Mouse (Mus musculus): ENCODE measurements at regions not wholly inside any gene's neighbourhood (a gene's known extent, or its start where the extent isn't known, plus 50 kb on each side); places are given as distances from the start of the nearest gene placed in this dataset.

GRCm38 (mm10) chr19:26492806-26493205, 112.0 kb upstream of the Smarca2 start:
- no peaks in the 10 kb centered on the region for H3K4me1 ChIP-seq (replicated peaks)
- H3K27me3 ChIP-seq = no peaks in the 10 kb centered on the region
- H3K9me3 ChIP-seq = no peaks in the 10 kb centered on the region
- H3K36me3 ChIP-seq = no peaks in the 10 kb centered on the region
- no peak for ATAC-seq (ENCODE audit: low FRiP score, low read depth)
- 73% methylated on average over 2 of the region's 2 CpGs for WGBS
- no peak overlapping the region for H3K27ac ChIP-seq (replicated peaks)
- no peak overlapping the region for H3K9ac ChIP-seq
- no peak overlapping the region for H3K4me2 ChIP-seq
- no peak overlapping the region for H3K4me3 ChIP-seq

DNA sequence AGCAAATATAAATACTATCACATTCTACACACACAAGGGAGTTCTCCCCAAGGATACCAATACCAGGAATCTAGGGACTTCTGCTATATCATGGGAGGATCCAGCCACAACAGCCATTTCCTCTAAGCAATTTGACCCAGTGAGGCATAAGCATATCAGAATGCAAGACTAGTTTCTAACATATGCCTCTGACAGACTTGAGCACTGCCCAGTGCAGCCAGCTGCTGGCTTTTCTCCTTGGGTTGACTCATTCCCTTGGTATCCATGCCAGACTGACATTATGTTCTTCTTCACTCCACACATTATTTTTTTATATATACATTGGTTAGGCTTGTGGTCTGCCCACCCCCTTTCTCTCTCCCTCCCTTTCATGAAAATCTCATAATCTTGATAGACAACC, 103.8 kb upstream of the Smarca2 start:
- no peaks in the 10 kb centered on the region for H3K27me3 ChIP-seq
- no peak overlapping the region for H3K9ac ChIP-seq
- ATAC-seq (ENCODE audit: low FRiP score, low read depth) = no peak
- no peaks in the 10 kb centered on the region for H3K9me3 ChIP-seq
- no peak overlapping the region for H3K4me2 ChIP-seq
- no peaks in the 10 kb centered on the region for H3K4me1 ChIP-seq (replicated peaks)
- no peaks in the 10 kb centered on the region for H3K36me3 ChIP-seq
- no peak overlapping the region for H3K4me3 ChIP-seq
- H3K27ac ChIP-seq (replicated peaks) = no peak overlapping the region

- no peaks in the 10 kb centered on the region for H3K9me3 ChIP-seq
- no peak overlapping the region for H3K9ac ChIP-seq
- peaks cover 11% of the 10 kb centered on the region for H3K4me1 ChIP-seq (replicated peaks)
- no peak overlapping the region for H3K27ac ChIP-seq (replicated peaks)
- H3K27me3 ChIP-seq = no peaks in the 10 kb centered on the region
- WGBS = 96% methylated on average over 2 of the region's 2 CpGs
- H3K36me3 ChIP-seq = no peaks in the 10 kb centered on the region
- no peak overlapping the region for H3K4me3 ChIP-seq
- H3K4me2 ChIP-seq = no peak overlapping the region
- no peak for ATAC-seq (ENCODE audit: low FRiP score, low read depth)
These were observed 100.8 kb upstream of the Smarca2 start for GRCm38 (mm10) chr19:26504027-26504426.

DNA sequence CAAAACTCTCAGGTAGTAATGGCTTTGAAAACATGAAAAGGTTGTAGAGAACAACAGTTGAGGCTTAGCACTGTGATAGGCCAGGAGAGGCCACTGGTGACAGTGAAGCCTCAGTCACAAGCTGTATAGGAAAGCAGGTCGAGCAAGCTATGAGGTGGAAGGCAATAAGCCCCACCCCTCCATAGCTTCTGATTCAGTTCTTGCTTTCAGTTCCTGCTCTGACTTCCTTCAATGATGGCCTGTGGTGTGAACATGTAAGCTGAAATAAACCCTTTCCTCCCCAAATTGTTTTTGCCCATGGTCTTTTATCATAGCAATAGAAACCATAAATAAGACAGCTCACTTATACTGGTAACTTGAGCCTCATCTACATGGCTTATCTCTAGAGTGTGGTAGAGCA, 98.0 kb upstream of the Smarca2 start:
- 73% methylated on average over 1 of the region's 1 CpGs for WGBS
- H3K9me3 ChIP-seq = no peaks in the 10 kb centered on the region
- no peak overlapping the region for H3K27ac ChIP-seq (replicated peaks)
- H3K4me1 ChIP-seq (replicated peaks) = peaks cover 16% of the 10 kb centered on the region
- no peaks in the 10 kb centered on the region for H3K36me3 ChIP-seq
- no peaks in the 10 kb centered on the region for H3K27me3 ChIP-seq
- ATAC-seq (ENCODE audit: low FRiP score, low read depth) = no peak
- H3K4me2 ChIP-seq = no peak overlapping the region
- no peak overlapping the region for H3K4me3 ChIP-seq
- no peak overlapping the region for H3K9ac ChIP-seq

GRCm38 (mm10) chr19:26507986-26508385, 96.9 kb upstream of the Smarca2 start:
- Histone ChIP-seq H3K36me3 (no peaks in the 10 kb centered on the region), H3K9ac (no peak overlapping the region), H3K9me3 (no peaks in the 10 kb centered on the region), H3K4me1 (replicated peaks) (peaks cover 16% of the 10 kb centered on the region), H3K27me3 (no peaks in the 10 kb centered on the region), H3K27ac (replicated peaks) (peak overlapping the region; percentile 61; the same call in 1 of the 2 replicates), H3K4me3 (no peak overlapping the region), H3K4me2 (peak overlapping the region; percentile 49)
- ATAC-seq (ENCODE audit: low FRiP score, low read depth) = no peak
- 65% methylated on average over 11 of the region's 11 CpGs for WGBS

- no peaks in the 10 kb centered on the region for H3K9me3 ChIP-seq
- ATAC-seq (ENCODE audit: low FRiP score, low read depth) = peak; percentile 60
- no peaks in the 10 kb centered on the region for H3K36me3 ChIP-seq
- H3K4me3 ChIP-seq = peak overlapping the region; percentile 7; the same call in 1 of the 2 replicates
- H3K4me1 ChIP-seq (replicated peaks) = peaks cover 16% of the 10 kb centered on the region
- peak overlapping the region; percentile 49 for H3K4me2 ChIP-seq
- H3K27me3 ChIP-seq = no peaks in the 10 kb centered on the region
- H3K9ac ChIP-seq = 0 out of 2 replicates have a peak overlapping the region, but pooled peaks have one; percentile 16
- H3K27ac ChIP-seq (replicated peaks) = peak overlapping the region; percentile 61
- 25% methylated on average over 7 of the region's 7 CpGs for WGBS
These were observed 96.2 kb upstream of the Smarca2 start for GRCm38 (mm10) chr19:26508616-26509015.

DNA sequence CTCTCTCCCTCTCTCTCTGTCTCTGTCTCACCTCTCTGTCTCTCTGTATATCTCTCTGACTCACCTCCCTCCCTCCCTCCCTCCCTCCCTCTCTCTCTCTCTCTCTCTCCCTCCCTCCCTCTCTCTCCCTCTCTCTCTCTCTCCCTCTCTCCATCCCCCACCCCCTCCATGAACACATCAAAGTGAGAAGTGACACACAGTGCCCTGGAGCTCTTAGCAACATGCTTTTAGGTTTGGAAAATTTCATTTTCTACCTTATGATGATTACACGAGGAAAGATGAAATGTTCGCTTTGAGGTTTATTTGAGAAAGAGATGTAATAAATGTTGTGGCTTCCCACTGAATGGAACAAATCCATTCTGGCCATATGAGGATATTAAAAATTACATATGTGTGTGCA, 95.6 kb upstream of the Smarca2 start:
- ATAC-seq (ENCODE audit: low FRiP score, low read depth) = no peak
- no peak overlapping the region for H3K9ac ChIP-seq
- 58% methylated on average over 2 of the region's 2 CpGs for WGBS
- H3K4me2 ChIP-seq = 0 out of 2 replicates have a peak overlapping the region, but pooled peaks have one; percentile 2
- H3K27me3 ChIP-seq = no peaks in the 10 kb centered on the region
- H3K36me3 ChIP-seq = no peaks in the 10 kb centered on the region
- H3K4me1 ChIP-seq (replicated peaks) = peaks cover 16% of the 10 kb centered on the region
- no peaks in the 10 kb centered on the region for H3K9me3 ChIP-seq
- no peak overlapping the region for H3K4me3 ChIP-seq
- H3K27ac ChIP-seq (replicated peaks) = peak overlapping the region; percentile 50

- Histone ChIP-seq H3K9ac (peak overlapping the region; percentile 13; the same call in 1 of the 2 replicates), H3K4me3 (no peak overlapping the region), H3K4me2 (no peak overlapping the region), H3K27me3 (no peaks in the 10 kb centered on the region), H3K4me1 (replicated peaks) (peaks cover 16% of the 10 kb centered on the region), H3K9me3 (no peaks in the 10 kb centered on the region), H3K27ac (replicated peaks) (peak overlapping the region; percentile 50), H3K36me3 (no peaks in the 10 kb centered on the region)
- 64% methylated on average over 12 of the region's 12 CpGs for WGBS
- no peak for ATAC-seq (ENCODE audit: low FRiP score, low read depth)
These were observed 94.7 kb upstream of the Smarca2 start for GRCm38 (mm10) chr19:26510185-26510584.

DNA sequence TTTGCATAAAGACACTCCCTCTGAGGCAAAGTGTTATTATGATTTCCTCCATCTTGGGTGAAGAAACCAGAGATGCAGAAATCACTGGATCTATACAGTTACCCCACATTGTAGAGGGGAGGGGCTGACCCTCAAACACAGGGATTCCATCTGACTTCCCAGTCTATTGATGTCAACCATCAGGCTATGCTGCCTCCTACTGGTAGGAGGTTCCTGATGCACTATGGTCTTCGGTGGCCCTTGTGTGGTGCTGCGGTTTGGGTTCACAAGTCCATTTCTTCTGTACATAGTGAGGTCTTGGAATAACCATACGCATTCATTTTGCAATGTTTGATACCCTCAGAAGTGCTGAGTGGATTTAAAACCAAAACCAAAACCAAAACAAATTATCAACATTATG, 94.0 kb upstream of the Smarca2 start:
- ATAC-seq (ENCODE audit: low FRiP score, low read depth) = no peak
- peaks cover 16% of the 10 kb centered on the region for H3K4me1 ChIP-seq (replicated peaks)
- H3K4me2 ChIP-seq = no peak overlapping the region
- H3K27ac ChIP-seq (replicated peaks) = no peak overlapping the region
- 96% methylated on average over 3 of the region's 3 CpGs for WGBS
- H3K9me3 ChIP-seq = no peaks in the 10 kb centered on the region
- no peaks in the 10 kb centered on the region for H3K27me3 ChIP-seq
- H3K9ac ChIP-seq = no peak overlapping the region
- no peak overlapping the region for H3K4me3 ChIP-seq
- no peaks in the 10 kb centered on the region for H3K36me3 ChIP-seq

- 80% methylated on average over 6 of the region's 6 CpGs for WGBS
- ATAC-seq (ENCODE audit: low FRiP score, low read depth) = no peak
These were observed 93.1 kb upstream of the Smarca2 start for GRCm38 (mm10) chr19:26511756-26512155.

GRCm38 (mm10) chr19:26524583-26524982, 80.3 kb upstream of the Smarca2 start:
- Histone ChIP-seq H3K9ac (no peak overlapping the region), H3K9me3 (no peaks in the 10 kb centered on the region), H3K4me1 (replicated peaks) (no peaks in the 10 kb centered on the region), H3K36me3 (no peaks in the 10 kb centered on the region), H3K4me3 (no peak overlapping the region), H3K4me2 (no peak overlapping the region), H3K27ac (replicated peaks) (no peak overlapping the region), H3K27me3 (no peaks in the 10 kb centered on the region)
- 88% methylated on average over 3 of the region's 3 CpGs for WGBS
- no peak for ATAC-seq (ENCODE audit: low FRiP score, low read depth)

More at GRCm38 (mm10) chr19:26511756-26512155, 93.1 kb upstream of the Smarca2 start:
- no peak overlapping the region for H3K4me3 ChIP-seq
- H3K9ac ChIP-seq = no peak overlapping the region
- H3K4me1 ChIP-seq (replicated peaks) = peaks cover 16% of the 10 kb centered on the region
- H3K27me3 ChIP-seq = no peaks in the 10 kb centered on the region
- H3K27ac ChIP-seq (replicated peaks) = no peak overlapping the region
- H3K36me3 ChIP-seq = no peaks in the 10 kb centered on the region
- no peak overlapping the region for H3K4me2 ChIP-seq
- H3K9me3 ChIP-seq = no peaks in the 10 kb centered on the region

DNA sequence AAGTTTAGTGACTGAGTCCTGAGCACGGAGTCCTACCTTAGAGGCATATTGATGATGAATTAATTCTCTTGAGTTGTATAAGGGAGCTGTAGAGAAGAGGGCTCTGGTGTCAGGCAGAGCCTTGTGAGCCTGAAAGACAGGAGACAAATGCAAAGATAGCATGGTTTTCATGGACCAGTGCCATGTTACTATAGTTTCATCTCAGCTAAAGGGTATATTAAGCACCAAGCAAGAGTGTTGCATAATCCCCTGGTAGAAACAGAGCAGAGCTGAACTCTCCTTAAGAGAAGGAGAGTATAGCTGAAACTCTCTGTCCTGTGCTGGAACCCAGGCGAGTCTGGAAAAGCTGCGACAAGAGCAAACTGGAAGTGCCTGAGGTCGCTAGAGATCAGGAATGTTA, 73.5 kb upstream of the Smarca2 start:
- WGBS = 84% methylated on average over 4 of the region's 4 CpGs
- no peak for ATAC-seq (ENCODE audit: low FRiP score, low read depth)
- Histone ChIP-seq H3K9me3 (no peaks in the 10 kb centered on the region), H3K4me1 (replicated peaks) (peaks cover 12% of the 10 kb centered on the region), H3K27ac (replicated peaks) (no peak overlapping the region), H3K9ac (no peak overlapping the region), H3K4me3 (no peak overlapping the region), H3K36me3 (no peaks in the 10 kb centered on the region), H3K4me2 (no peak overlapping the region), H3K27me3 (no peaks in the 10 kb centered on the region)

- peaks cover 12% of the 10 kb centered on the region for H3K4me1 ChIP-seq (replicated peaks)
- WGBS = 52% methylated on average over 6 of the region's 6 CpGs
- no peak overlapping the region for H3K9ac ChIP-seq
- no peak overlapping the region for H3K4me3 ChIP-seq
- H3K9me3 ChIP-seq = no peaks in the 10 kb centered on the region
- peak overlapping the region; percentile 10; the same call in 1 of the 2 replicates for H3K27ac ChIP-seq (replicated peaks)
- no peak overlapping the region for H3K4me2 ChIP-seq
- ATAC-seq (ENCODE audit: low FRiP score, low read depth) = no peak
- no peaks in the 10 kb centered on the region for H3K36me3 ChIP-seq
- no peaks in the 10 kb centered on the region for H3K27me3 ChIP-seq
These were observed 72.3 kb upstream of the Smarca2 start for GRCm38 (mm10) chr19:26532509-26532908.
